Mouse (Mus musculus) Patski (cell line): ENCODE data around the gene Unc45a. TPM values are rescaled to one million over a fixed set of nuclear protein-coding genes. Genes with fewer than 3 reads are reported as not detected.
"Not testable (repeated sequence)": the region's sequence is repeated elsewhere in the genome, so short reads cannot be mapped to it uniquely, and the experiment has no call there.

Experiments used
- ATAC-seq: fragments of 100-300 bp; one replicate; pipeline ENCODE4 v1.8.0; 2021
- CTCF ChIA-PET: fragments of 350-600 bp; sonication (Branson Sonifier 250); formaldehyde crosslinking; loops from one replicate; lab custom pipeline; 2022; ENCODE audit warnings: inconsistent platforms; lab: Charles Lee
- POLR2A ChIA-PET: fragments of 350-600 bp; sonication (Branson Sonifier 250); formaldehyde crosslinking; loops from one replicate; lab custom pipeline; 2022; ENCODE audit warnings: antibody characterized with exemption, inconsistent platforms; lab: Charles Lee
- DNase-seq: peaks from one replicate; pipeline ENCODE4 v3.0.0-alpha.2; 2011; ENCODE audit warnings: low read depth, low spot score
- H3K27me3 ChIP-seq: fragments of 371-371 bp; one replicate; pipeline ENCODE4 v1.5.1; 2021
- CTCF ChIP-seq: fragments of 100-300 bp; IDR thresholded peaks from one replicate; pipeline ENCODE4 v1.5.1; 2021
- in situ Hi-C: fragments of 300-500 bp; cut with MboI; formaldehyde crosslinking; loops from 3 replicates; pipeline ENCODE4 v1.11.1; 2018; ENCODE audit warnings: low pct_unique_long_range_greater_than_20kb, mixed read lengths
- polyA plus RNA-seq: library from polyadenylated mRNA; unstranded; gene quantifications from one replicate; pipeline ENCODE4 v1.2.3, GENCODE M21; 2021

Unc45a gene
- polyA plus RNA-seq, 1 experiment from 2014 or later = 71.3 TPM

DNA sequence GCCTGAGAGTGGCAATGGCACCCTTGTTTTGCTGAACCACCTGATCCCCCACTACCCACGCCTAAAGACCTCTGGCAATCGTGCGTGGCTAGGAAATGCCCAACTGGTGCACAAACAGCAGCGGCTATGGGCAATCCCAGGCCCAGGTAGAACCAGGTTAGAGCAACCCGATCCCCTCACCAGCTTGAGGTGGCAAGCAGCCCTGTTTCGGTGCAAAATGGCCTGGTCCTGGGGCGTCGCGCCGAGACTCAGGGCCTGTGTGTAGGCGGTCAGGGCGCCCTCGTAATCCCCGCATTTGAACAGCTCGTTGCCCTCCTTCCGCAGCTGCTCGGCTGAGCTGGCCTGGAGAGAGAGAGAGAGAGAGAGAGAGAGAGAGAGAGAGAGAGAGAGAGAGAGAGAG is 1.4 kb downstream of the Unc45a start:
- CTCF ChIA-PET = interaction anchor here (1.2 to 4.9 kb wide), 6 partner anchors 7 to 43 kb away, joined by 5 to 23 read pairs (median 10); no protein-coding TSS in a partner anchor
- POLR2A ChIA-PET = interaction anchor here (1.0 to 1.9 kb wide), 3 partner anchors 10 to 31 kb away, joined by 3 to 7 read pairs (median 6); partner anchors contain the start of gene Rccd1

DNA sequence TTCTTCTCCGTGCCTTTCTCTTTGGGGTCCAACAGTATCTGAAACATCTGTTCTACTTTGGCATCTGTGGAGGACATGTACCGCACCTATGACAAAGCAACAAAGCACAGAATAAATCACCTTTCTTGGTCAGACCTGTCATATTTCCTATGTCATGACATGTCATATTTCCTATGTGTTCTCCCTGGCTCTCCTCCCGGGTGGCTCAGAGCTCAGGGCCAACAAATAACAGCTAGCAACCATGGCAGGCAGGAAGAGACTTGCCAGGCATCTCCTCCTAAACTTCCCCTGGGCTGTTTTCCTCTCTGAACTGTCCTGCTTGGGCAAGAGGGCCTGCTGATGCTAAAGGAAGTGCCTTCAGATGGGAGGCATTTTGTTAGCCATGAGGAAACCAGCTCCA is 3.9 kb downstream of the Unc45a start:
- no peak for TF ChIP-seq CTCF
- DNase-seq (no peak), ATAC-seq (no peak)
- CTCF ChIA-PET = interaction anchor here (0.9 to 1.9 kb wide), 3 partner anchors 10 to 247 kb away, joined by 3 to 7 read pairs (median 3); no protein-coding TSS in a partner anchor
- no peaks in the 10 kb centered on the region for H3K27me3 ChIP-seq
- in situ Hi-C loops = no loop called here
- POLR2A ChIA-PET = interaction anchor here (1.1 to 2.2 kb wide), 3 partner anchors 8 to 12 kb away, joined by 3 to 7 read pairs (median 6); no protein-coding TSS in a partner anchor

More for the DNA sequence above, 1.4 kb downstream of the Unc45a start:
- no peak for DNase-seq
- in situ Hi-C loops = no loop called here
- H3K27me3 ChIP-seq = no peaks in the 10 kb centered on the region
- ATAC-seq = peak; percentile 13
- no peak for TF ChIP-seq CTCF

DNA sequence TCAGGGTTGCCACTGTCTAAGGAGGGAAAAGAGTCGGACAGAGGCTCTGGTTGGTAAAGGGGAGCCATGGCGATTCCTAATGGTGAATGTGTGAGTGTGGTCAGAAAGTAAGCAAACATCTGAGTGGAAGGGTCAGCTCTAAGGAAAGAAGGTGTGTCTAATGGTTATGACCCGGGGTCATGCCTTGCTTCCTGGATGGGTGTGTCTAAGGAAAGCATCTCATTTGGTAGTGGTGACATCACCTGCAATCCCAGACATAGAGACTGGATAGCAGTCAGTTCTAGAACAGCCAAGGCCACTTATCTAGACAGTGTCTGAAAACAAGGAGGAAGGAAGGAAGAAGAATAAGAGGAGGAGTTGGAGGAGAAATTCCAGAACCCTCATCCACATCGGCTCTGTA is 6.0 kb downstream of the Unc45a start:
- no peaks in the 10 kb centered on the region for H3K27me3 ChIP-seq
- in situ Hi-C loops = no loop called here
- CTCF ChIA-PET = no interaction called here
- POLR2A ChIA-PET = interaction anchor here (1.0 to 2.2 kb wide), 2 partner anchors 8 to 10 kb away, joined by 4 to 7 read pairs; partner anchors contain the start of gene Rccd1
- ATAC-seq = no peak
- no peak for TF ChIP-seq CTCF
- DNase-seq = no peak

DNA sequence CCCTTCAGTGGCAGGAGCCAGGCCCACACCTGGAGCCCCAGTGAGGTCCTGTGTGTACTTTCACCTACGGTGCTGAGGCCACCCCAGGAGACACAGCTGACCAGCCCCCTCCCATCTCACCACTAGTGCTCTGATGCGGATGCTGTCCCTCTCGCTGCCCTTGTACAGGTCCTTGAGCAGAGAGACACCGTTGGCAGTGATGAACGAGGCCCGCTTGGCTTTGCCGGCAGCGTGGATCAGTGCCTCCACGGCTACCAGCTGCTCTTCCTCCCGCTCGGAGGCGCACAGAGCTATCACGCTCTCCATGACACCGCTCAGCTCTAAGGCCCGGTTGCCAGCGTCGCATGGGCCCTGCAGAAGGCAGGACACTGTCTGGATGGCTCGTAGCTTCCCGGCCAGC is 9.4 kb downstream of the Unc45a start:
- ChIA-PET POLR2A (no interaction called here), CTCF (interaction anchor here (1.5 to 2.1 kb wide), 3 partner anchors 9 to 11 kb away, joined by 5 to 8 read pairs (median 6); partner anchors contain the start of genes Hddc3 and Unc45a)
- DNase-seq (no peak), ATAC-seq (no peak)
- no peak for TF ChIP-seq CTCF
- no peaks in the 10 kb centered on the region for H3K27me3 ChIP-seq
- in situ Hi-C loops = no loop called here

DNA sequence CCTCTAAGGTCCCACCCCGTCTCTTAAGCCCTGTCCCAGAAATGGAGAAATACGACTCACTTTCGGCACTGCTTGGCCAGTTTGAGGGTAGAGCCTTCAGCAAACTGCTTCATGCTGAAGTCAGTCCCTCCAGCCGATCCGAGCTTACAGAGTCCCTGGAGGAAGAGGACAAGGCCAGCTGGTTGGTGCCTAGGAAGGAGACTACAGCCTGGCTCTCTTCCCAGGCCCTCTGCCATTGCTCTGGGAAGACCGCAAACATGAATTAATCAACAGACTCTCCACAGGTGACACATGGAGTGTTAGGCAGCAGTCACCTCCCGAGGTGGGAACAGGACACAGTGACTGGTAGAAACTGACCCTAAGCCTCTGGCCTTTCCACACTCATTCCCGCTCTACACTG is 10.5 kb downstream of the Unc45a start:
- in situ Hi-C loops = no loop called here
- no peaks in the 10 kb centered on the region for H3K27me3 ChIP-seq
- ATAC-seq (no peak), DNase-seq (no peak)
- ChIA-PET CTCF (interaction anchor here (1.8 kb wide), 1 partner anchor 10 kb away, joined by 6 read pairs; the partner anchor contains the start of gene Unc45a), POLR2A (no interaction called here)
- TF ChIP-seq CTCF = no peak

DNA sequence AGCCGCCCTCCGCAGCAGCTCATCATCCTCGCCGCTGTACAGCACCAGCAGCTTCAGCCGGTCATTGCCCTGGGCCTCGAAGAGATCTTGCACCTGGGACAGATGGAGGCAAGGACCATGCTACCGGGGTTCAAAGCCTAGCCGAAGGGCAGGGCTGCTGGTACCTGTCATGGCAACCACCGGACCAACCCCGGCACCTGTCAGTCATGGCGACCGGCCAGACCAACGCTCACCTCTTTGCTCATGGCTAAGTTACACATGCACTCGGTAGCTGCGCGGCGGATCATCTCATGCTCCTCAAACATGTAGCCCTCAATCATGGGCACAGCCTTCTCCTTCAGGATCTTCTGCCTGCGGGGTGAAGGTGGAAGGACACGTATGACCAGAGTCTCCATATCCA is 14.7 kb downstream of the Unc45a start:
- no peak for TF ChIP-seq CTCF
- ChIA-PET POLR2A (no interaction called here), CTCF (interaction anchor here (0.7 kb wide), 1 partner anchor 10 kb away, joined by 4 read pairs; no protein-coding TSS in a partner anchor)
- H3K27me3 ChIP-seq = no peaks in the 10 kb centered on the region
- ATAC-seq = no peak
- no peak for DNase-seq
- in situ Hi-C loops = no loop called here

DNA sequence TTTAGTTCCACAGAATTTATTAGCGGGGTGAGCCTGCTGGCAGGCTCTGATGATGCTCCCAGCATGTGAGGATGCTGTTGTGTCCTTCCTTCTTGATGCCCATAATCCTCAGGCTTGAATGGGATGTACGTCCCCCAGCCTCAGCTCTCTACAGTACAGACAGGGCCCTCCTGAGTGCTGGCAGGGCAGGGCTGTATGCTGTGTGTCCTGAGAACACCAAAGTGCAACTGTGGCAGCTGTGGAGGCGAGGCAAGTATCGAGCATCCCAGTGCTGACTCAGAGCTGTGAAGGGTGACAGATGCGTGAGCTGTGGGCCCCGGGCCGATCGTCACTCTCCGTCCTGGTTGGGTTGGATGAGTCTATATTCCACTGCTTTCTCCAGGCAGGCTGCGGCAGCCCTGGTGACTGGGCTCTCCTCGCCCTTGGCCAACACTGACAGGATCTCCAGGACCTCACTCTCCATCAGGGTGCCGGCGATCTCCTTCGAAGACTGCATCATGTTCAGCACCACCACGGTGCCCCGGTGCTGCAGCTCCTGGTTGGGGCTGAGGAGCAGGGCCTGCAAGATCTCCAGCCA is 15.4 kb downstream of the Unc45a start:
- ATAC-seq (no peak), DNase-seq (no peak)
- ChIA-PET POLR2A (interaction anchor here (0.6 kb wide), 1 partner anchor 9 kb away, joined by 3 read pairs; no protein-coding TSS in a partner anchor), CTCF (interaction anchor here (0.7 to 1.3 kb wide), 2 partner anchors 11 to 18 kb away, joined by 3 to 4 read pairs; partner anchors contain the start of gene Hddc3)
- TF ChIP-seq CTCF = no peak
- in situ Hi-C loops = no loop called here
- H3K27me3 ChIP-seq = no peaks in the 10 kb centered on the region

DNA sequence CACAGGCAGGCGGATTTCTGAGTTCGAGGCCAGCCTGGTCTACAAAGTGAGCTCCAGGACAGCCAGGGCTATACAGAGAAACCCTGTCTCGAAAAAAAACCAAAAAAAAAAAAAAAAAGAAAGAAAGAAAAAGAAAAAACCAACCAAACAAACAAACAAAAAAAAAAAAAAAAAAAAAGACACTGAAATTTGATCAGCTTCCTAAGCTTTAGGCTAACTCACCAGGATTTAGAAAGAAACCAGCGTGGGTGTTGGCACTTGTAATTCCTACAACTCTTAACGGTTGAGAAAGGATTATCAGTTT is 16.0 kb downstream of the Unc45a start:
- DNase-seq, H3K27me3 ChIP-seq, in situ Hi-C loops, ATAC-seq: not testable (repeated sequence)
- POLR2A ChIA-PET = interaction anchor here (0.7 to 1.0 kb wide), 5 partner anchors 10 to 213 kb away, joined by 3 to 7 read pairs (median 4); no protein-coding TSS in a partner anchor
- CTCF ChIA-PET = interaction anchor here (0.8 to 1.3 kb wide), 2 partner anchors 13 to 18 kb away, joined by 3 to 4 read pairs; partner anchors contain the start of gene Hddc3

DNA sequence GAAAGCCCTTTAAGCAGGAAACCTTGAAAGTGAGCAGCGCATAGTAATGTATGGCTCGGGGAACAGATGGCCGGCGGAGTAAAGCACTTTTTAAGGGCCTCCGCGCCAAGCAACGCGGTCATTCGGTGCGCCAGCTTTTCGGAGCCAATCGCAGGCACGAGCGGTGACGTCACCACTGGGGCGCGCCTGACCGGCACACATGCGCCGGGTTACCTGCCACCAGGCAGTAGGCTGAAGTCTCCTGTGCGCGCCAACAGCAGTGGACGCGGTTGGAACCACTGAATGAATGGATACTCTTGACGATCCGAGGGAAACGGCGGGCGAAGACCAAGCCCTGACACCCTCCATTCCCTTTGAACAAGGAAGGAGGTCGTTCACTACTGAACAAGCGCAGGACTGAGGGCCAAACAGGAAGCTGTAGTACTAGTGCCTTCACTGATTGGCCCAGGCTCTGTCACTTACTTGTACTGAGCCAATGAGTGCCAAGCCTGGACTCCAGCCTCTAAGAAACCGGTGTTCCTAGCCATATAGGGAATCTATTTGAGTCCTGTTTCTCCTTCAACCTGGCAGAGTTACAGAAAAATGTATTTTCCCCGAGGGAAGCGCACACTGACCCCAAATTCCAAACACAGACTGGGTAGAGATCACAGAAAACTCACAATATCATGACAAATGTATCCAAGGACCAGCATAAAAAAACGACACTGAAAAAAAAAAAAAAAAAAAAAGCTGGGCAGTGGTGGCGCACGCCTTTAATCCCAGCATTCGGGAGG is 16.6 kb downstream of the Unc45a start, which contains the start of gene Rccd1:
Gene Rccd1, minus strand, starts transcription at position 412 of the 773 bp plus-strand sequence.
- peak; percentile 95 for ATAC-seq
- DNase-seq = peak; percentile 74
- TF ChIP-seq CTCF = no peak
- in situ Hi-C loops = no loop called here
- CTCF ChIA-PET = interaction anchor here (0.8 to 1.3 kb wide), 4 partner anchors 8 to 19 kb away, joined by 3 to 7 read pairs (median 4); partner anchors contain the start of gene Hddc3
- POLR2A ChIA-PET = interaction anchor here (0.7 to 1.0 kb wide), 5 partner anchors 10 to 212 kb away, joined by 3 to 7 read pairs (median 4); no protein-coding TSS in a partner anchor
- no peaks in the 10 kb centered on the region for H3K27me3 ChIP-seq

DNA sequence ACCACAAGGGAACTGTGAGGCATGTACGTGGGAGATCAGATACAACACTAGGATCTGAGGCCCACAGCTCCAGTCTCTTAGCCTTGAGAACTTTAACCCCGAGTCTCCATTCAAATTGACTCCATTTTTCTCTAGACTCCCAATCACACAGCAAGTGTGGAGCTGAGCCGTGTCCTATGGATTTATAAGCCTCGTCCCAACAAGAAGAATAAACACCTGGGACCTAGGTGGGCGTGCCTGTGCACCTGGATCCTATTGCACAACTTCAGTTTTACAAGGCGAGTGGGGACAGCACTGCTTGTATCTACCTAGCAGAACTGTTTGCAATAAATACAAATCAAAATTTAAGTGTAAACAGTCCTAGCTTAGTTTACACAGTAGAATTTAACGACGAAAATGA is 17.5 kb downstream of the Unc45a start:
- no peak for ATAC-seq
- TF ChIP-seq CTCF = no peak
- in situ Hi-C loops = no loop called here
- DNase-seq = no peak
- H3K27me3 ChIP-seq = no peaks in the 10 kb centered on the region
- ChIA-PET CTCF (interaction anchor here (0.9 to 1.3 kb wide), 3 partner anchors 9 to 14 kb away, joined by 3 to 7 read pairs (median 4); no protein-coding TSS in a partner anchor), POLR2A (interaction anchor here (0.6 to 1.3 kb wide), 2 partner anchors 15 to 27 kb away, joined by 3 to 5 read pairs; no protein-coding TSS in a partner anchor)
